Mouse (Mus musculus) urinary bladder, adult 2 months (tissue): ENCODE measurements at regions not wholly inside any gene's neighbourhood (a gene's known extent, or its start where the extent isn't known, plus 50 kb on each side); places are given as distances from the start of the nearest gene placed in this dataset.

Source experiments
- DNase-seq: peaks from one replicate; pipeline ENCODE4 v3.0.0; 2022; ENCODE audit warnings: low spot score

- no peak for DNase-seq
These were observed 598.2 kb downstream of the 9430069I07Rik start for GRCm38 (mm10) chr15:33759496-33759895.

GRCm38 (mm10) chr15:33758771-33759170 lies 598.9 kb downstream of the 9430069I07Rik start:
- DNase-seq = no peak
